Mouse (Mus musculus) common myeloid progenitor, adult 5-6 weeks (primary cell): ENCODE data around the gene Ahnak. TPM values are rescaled to one million over a fixed set of nuclear protein-coding genes. Genes with fewer than 3 reads are reported as not detected.

ENCODE experiments used
- ATAC-seq: replicated peaks from 2 replicates; pipeline ENCODE4 v1.8.0; 2016; ENCODE audit warnings: low read depth, mild to moderate bottlenecking, moderate TSS enrichment, inconsistent platforms; ENCODE audit not compliant: poor library complexity, severe bottlenecking
- total RNA-seq: library from RNA; stranded (forward); fragments of 200-1000, 187-1606 nt; gene quantifications from 2 replicates; pipeline ENCODE4 v1.2.3, GENCODE M21; 2017

The Ahnak gene
- total RNA-seq, 1 experiment from 2014 or later = 14.1 TPM

- ATAC-seq = no peak
These were observed 69.3 kb downstream of the Ahnak start for GRCm38 (mm10) chr19:9058331-9058884.

GRCm38 (mm10) chr19:9058944-9059343 is 69.9 kb downstream of the Ahnak start:
- ATAC-seq = no peak

- no peak for ATAC-seq
These were observed 70.3 kb downstream of the Ahnak start for GRCm38 (mm10) chr19:9059391-9059790.

GRCm38 (mm10) chr19:9060103-9060502 is 71.0 kb downstream of the Ahnak start:
- 0 out of 2 replicates have a peak, but pooled peaks have one; percentile 20 for ATAC-seq

GRCm38 (mm10) chr19:9061221-9061893 is 72.3 kb downstream of the Ahnak start:
- no peak for ATAC-seq

- ATAC-seq = peak; percentile 46
These were observed 73.7 kb downstream of the Ahnak start for GRCm38 (mm10) chr19:9062822-9063221.

DNA sequence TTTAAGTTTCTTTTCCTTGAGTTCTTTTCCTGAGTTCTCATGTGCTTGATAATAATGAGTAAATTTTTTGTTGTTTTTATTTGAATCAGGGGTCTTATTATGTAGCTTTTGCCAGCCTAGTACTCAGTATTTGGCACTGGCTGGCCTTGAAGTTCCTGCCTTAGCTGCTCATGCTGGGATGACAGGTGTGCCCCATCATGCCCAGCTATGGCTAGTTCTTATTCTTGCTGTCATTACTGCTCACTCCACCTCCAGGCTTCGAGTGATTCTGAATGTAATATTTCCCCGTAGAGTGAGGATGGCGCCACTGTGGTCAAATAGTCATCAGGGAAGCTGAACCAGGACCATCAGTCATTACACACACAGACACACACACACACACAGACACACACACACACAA is 74.7 kb downstream of the Ahnak start:
- ATAC-seq = no peak

DNA sequence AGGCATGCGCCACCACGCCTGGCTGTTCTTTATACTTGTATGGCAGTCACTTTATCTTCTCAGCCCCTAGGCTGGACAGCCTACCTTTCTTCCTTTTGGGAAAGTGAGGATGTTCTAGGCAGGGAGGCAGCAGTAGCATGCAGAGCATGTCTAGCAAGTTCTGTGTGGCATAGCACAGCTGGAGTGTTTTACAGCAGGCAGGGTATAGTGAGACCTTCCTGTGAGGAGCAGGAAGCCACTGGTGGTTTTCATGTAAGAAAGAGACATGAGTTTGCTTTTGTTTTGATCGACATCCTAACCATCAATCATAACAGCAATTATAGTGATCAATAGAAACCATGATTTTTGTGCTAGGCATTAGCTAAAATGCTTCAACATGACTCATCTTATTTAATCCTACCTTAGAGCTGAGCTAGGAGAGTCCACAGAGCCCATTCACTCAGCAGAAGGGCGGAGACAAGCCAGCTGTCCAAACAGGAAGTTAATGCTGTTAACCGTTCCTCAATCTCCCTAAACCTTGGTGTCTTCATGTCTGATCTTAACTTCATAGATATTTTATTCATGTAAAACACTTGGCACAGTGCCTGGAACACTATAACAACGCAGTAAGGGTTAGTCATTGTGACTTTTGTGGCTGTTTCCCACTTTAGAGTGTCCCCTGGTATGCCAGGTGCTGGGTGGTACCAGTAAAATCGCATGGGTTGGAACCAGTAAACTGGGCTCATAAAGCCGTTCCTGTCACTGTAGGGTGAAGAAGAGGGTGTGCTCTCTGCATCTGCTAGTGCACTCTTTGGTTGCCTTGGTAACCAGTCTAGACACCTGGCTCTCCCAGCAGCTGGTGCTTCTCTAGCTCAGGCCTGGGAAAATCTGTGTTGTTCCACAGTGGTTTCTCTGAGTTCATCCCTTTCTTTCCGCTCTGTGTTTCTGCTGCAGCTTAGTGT is 76.8 kb downstream of the Ahnak start:
- ATAC-seq = peak; percentile 59

- peak; percentile 16 for ATAC-seq
These were observed 78.2 kb downstream of the Ahnak start for GRCm38 (mm10) chr19:9067292-9067691.

GRCm38 (mm10) chr19:9069687-9070307 is 80.7 kb downstream of the Ahnak start:
- no peak for ATAC-seq

- ATAC-seq = no peak
These were observed 81.2 kb downstream of the Ahnak start for GRCm38 (mm10) chr19:9070316-9070715.

DNA sequence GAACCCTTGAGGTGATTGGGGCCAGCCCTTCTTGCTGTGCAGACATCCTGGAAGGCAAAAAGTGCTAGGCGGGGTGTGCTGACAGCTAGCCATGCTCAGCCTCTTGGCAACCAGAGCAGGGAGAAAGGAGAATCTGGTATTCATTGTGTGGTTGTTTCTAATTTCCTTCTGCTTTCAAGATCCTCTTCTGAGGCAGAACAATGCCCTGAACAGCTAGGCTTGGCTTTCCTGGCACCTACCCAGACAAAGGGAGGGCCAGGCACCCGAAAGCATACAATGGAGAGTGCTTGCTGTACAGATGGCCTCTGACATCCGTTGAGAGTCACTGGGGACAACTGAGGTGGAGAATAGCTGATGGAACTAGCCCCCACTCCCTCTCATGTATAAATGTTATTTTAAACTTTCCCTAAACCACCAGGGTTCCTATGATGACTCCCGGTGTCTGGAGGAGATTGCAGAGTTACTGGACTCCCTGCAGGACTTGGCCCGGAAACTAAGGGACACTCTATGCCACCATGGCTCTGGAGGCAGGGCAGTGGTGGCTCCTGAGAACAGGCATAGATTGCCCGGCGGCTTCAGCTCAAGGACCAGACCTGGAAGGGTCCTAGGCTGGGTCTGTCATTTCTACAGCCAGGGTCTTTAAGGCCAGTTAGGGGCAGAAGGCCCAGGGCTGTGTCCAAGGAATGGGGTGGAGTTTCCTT is 82.5 kb downstream of the Ahnak start:
- ATAC-seq = peak; percentile 67

GRCm38 (mm10) chr19:9072157-9072530 is 83.1 kb downstream of the Ahnak start:
- no peak for ATAC-seq

DNA sequence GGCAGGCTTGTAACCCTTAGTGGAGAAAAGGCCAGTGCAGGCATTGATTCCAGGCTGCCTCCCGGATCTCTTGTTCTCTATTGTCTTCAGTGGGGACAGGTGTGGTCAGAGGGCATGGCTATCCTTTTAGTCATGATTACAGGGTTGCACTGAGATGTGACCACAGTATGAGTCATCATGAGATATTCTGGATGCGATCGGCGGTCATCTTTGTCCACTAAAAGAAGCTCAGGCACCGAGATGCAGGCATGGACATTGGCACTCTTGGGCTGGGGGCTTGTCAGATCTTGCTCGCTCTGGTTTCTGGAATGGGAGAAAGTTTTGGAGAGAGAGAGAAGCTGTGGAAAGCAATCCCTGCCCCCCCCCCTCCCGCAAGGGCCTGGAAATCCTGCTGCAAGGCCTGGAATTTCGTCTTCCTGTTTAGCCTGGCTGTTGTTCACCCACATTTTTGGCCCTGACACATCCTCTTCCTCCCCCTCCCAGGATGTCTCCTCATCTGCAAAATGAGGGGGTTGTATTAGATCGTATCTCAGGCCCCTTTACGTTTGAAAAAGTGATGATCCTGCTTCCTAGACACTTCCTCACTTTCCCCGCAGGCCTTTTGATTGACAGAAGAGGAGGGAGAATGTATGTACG is 84.8 kb downstream of the Ahnak start:
- ATAC-seq = no peak

DNA sequence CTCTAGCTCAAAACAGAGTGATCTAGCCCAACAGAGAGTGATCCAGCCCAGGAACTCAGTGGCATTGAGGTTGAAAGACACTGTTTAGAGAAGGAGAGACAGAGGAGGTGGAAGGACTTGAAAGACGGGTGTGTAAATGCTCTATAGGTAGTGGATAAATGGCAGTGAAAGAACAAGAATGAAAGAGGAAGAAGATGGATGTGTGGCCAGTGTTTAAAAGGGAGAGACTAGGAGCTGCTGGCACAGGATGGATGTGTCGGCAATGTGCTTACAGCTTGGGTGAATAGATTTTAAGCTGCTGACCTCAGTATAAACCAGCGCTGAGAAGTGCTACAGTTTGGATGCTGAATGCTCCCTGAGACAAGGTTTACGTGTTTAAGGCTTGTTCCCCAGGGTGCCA is 85.3 kb downstream of the Ahnak start:
- no peak for ATAC-seq

DNA sequence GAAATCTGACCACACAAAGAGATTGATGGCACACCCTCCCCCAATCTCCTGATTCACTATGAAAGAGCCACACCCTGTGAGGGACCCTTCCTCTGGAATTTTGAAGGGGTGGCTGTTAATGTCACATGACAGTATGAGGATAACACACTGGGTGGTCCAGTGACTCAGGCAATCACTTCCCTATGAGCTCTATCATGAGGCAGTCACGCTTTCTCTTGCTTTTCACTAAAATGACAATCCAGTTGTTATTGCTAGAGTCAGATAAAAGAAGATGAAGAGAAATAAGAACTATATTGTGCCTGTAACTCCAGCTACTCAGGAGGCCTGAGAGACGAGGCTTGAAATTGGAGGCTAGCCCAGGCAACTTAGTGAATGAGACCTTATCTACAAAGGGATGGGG is 86.5 kb downstream of the Ahnak start:
- ATAC-seq = no peak

GRCm38 (mm10) chr19:9076035-9076434 is 87.0 kb downstream of the Ahnak start:
- no peak for ATAC-seq

GRCm38 (mm10) chr19:9076982-9077660 is 88.0 kb downstream of the Ahnak start:
- no peak for ATAC-seq

GRCm38 (mm10) chr19:9079916-9080315 is 90.8 kb downstream of the Ahnak start:
- no peak for ATAC-seq
